Mouse (Mus musculus) activated CD4-positive, CD25-positive, alpha-beta regulatory T cell, adult 4 months (primary cell): ENCODE measurements around the gene Vps50. TPM values are rescaled to one million over a fixed set of nuclear protein-coding genes. Genes with fewer than 3 reads are reported as not detected.

Source experiments
- polyA plus RNA-seq, 2 experiments: library from polyadenylated mRNA; unstranded; fragments of 100-300 nt; shearing (Covaris generic); gene quantifications; one replicate each; pipeline ENCODE4 v1.2.1; 2017

Vps50 gene
- polyA plus RNA-seq, 2 experiments from 2014 or later = 14.9 to 20.5 TPM

Other genes with a start within 250 kb of the Vps50 start
- 100 to 1,000 TPM; 100 to 115 TPM for gene Samd9l, start 98.8 kb upstream of the Vps50 start, polyA plus RNA-seq
- gene Hepacam2, start 84 bp upstream of the Vps50 start, polyA plus RNA-seq = under 1 TPM in 1 of 2 experiments, not detected in 1; 0.46 TPM